Mouse (Mus musculus): ENCODE results near the gene Zfp276. TPM values are rescaled to one million over a fixed set of nuclear protein-coding genes. Genes with fewer than 3 reads are reported as not detected.

Gene Zfp276
- polyA plus RNA-seq, 1 experiment from 2014 or later = 5.5 TPM

DNA sequence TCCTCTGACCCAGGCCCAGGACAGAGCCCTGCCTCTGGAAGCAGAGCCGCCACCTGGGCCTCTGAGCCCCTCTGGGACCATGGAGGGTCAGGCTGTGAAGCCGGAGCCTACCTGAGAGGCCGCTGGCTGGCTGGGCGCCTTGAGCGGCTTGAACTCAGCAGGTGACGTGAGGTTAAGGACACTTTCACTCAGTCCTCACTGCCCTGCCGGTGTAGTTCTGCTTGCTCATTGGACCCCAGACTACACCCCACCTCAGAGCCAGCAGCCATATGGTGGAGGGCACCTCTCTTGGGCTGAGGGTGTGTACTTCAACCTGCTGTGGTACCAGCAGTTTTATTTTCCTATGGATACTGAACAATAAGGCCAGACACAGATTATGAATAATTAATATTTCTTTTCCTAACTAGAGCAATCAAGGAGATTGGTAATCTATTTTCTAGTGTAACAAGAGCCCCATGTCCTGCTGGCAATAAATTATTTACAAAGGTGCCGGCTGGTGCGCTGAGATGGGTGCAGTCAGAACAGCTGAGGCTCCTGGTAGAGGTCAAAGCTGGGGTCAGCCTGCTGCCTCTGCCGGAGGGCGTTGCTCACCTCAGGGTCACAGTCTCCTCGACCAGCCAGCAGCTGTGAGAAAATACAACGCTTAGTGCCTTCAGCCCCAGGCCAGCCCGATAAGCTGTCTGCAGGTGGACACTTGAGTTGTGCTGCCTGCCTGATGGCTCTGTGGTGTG is 14.1 kb downstream of the Zfp276 start:
- Histone ChIP-seq H3K36me3 (replicated peaks; ENCODE audit: insufficient read depth, low read length) (peaks cover 57% of the 10 kb centered on the region), H3K9me3 (ENCODE audit: low read length) (no peaks in the 10 kb centered on the region), H3K4me2 (ENCODE audit: low read depth, low read length) (no peak overlapping the region), H3K27me3 (ENCODE audit: insufficient read depth, low read length) (no peaks in the 10 kb centered on the region), H3K4me3 (ENCODE audit: low read depth, low read length) (no peak overlapping the region), H3K4me1 (ENCODE audit: insufficient read depth) (peaks cover 3% of the 10 kb centered on the region; the same call in 1 of the 2 replicates), H3K27ac (ENCODE audit: low read depth) (no peak overlapping the region), H3K9ac (replicated peaks) (no peak overlapping the region)
- WGBS (ENCODE audit: insufficient replicate concordance) = 77% methylated on average over 14 of the region's 14 CpGs
- peak; percentile 30; the same call in 1 of the 2 replicates for ATAC-seq
- TF ChIP-seq EP300 (IDR thresholded peaks at IDR 0.05; ENCODE audit: low read depth) (no peak), CTCF (IDR thresholded peaks at IDR 0.05; ENCODE audit: low read depth) (no peak)
- DNase-seq = no peak

DNA sequence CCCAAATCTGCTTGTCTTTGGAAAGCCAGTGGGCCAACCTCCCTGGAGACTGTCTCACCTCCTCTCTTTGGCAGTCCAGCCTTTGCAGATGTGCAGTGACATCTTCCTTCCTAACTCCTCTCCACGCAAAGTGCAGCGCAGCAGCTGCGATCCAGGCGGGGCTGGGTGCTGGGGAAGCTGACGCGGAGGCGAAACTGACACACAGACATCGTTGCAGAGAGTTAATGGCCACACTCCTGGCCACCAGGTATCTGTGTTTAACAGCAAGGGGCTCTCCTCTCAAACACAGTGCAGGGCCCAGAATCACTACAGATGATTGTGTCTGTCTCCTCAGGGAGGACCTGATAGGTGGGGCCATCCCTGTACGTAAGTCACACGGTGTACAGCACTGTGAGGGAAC is 17.2 kb downstream of the Zfp276 start:
- 85% methylated on average over 10 of the region's 10 CpGs for WGBS (ENCODE audit: insufficient replicate concordance)

DNA sequence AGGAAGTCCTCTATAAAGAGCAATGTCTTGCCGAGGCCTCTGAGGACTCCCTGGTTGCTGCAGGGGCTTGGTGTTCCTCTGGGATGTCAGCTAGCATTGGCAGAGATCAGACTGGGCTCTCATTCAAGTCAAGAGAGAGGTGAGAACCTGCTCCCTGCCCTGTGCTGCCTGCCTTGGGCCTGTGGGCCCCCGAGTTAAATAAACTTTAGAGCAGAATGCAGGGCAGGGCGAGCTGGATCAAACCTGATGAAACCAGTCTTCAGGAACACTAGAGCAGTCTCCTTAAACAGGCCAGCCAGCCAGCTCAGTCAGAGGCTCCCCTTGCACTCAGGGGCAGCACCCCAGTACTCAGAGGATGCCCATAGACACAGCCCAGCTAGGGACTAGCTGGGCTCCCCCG is 17.9 kb downstream of the Zfp276 start:
- no peak overlapping the region for H3K4me2 ChIP-seq (ENCODE audit: low read depth, low read length)
- peaks cover 35% of the 10 kb centered on the region for H3K36me3 ChIP-seq (replicated peaks; ENCODE audit: insufficient read depth, low read length)
- DNase-seq (no peak), ATAC-seq (no peak)
- no peaks in the 10 kb centered on the region for H3K27me3 ChIP-seq (ENCODE audit: insufficient read depth, low read length)
- WGBS (ENCODE audit: insufficient replicate concordance) = 78% methylated on average over 4 of the region's 4 CpGs
- H3K27ac ChIP-seq (ENCODE audit: low read depth) = no peak overlapping the region
- H3K9ac ChIP-seq (replicated peaks) = no peak overlapping the region
- TF ChIP-seq EP300 (IDR thresholded peaks at IDR 0.05; ENCODE audit: low read depth) = no peak
- no peak for TF ChIP-seq CTCF (IDR thresholded peaks at IDR 0.05; ENCODE audit: low read depth)
- H3K4me3 ChIP-seq (ENCODE audit: low read depth, low read length) = no peak overlapping the region
- H3K9me3 ChIP-seq (ENCODE audit: low read length) = no peaks in the 10 kb centered on the region
- H3K4me1 ChIP-seq (ENCODE audit: insufficient read depth) = peaks cover 3% of the 10 kb centered on the region; the same call in 1 of the 2 replicates

More for the DNA sequence above, 17.2 kb downstream of the Zfp276 start:
- DNase-seq = no peak
- Histone ChIP-seq H3K36me3 (replicated peaks; ENCODE audit: insufficient read depth, low read length) (peaks cover 43% of the 10 kb centered on the region), H3K4me1 (ENCODE audit: insufficient read depth) (peaks cover 3% of the 10 kb centered on the region; the same call in 1 of the 2 replicates), H3K4me2 (ENCODE audit: low read depth, low read length) (no peak overlapping the region), H3K9me3 (ENCODE audit: low read length) (no peaks in the 10 kb centered on the region), H3K9ac (replicated peaks) (no peak overlapping the region), H3K4me3 (ENCODE audit: low read depth, low read length) (no peak overlapping the region), H3K27me3 (ENCODE audit: insufficient read depth, low read length) (no peaks in the 10 kb centered on the region), H3K27ac (ENCODE audit: low read depth) (no peak overlapping the region)
- TF ChIP-seq EP300 (IDR thresholded peaks at IDR 0.05; ENCODE audit: low read depth) = no peak
- no peak for TF ChIP-seq CTCF (IDR thresholded peaks at IDR 0.05; ENCODE audit: low read depth)
- ATAC-seq = no peak

DNA sequence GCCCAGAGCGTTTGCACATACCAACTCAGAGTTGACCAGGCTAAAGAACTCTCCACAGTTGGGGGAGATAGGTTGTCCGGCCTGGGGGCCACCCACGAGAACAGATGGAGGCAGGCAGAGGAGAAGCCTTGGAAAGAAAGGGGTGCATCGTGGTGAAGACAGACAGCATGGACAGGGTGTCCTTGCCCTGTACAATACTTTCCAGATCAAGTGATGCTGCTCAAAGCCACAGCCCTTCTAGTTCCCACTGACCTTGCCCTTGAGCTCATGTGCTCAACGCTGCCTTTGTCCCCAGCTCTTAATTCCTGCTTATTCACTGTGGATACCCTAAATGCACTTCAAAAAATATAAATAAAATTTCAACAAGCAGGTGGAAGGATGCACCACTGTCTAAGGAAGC is 20.5 kb downstream of the Zfp276 start:
- H3K4me1 ChIP-seq (ENCODE audit: insufficient read depth) = peaks cover 3% of the 10 kb centered on the region; the same call in 1 of the 2 replicates
- H3K27ac ChIP-seq (ENCODE audit: low read depth) = no peak overlapping the region
- WGBS (ENCODE audit: insufficient replicate concordance) = 82% methylated on average over 5 of the region's 5 CpGs
- DNase-seq (no peak), ATAC-seq (no peak)
- H3K4me2 ChIP-seq (ENCODE audit: low read depth, low read length) = no peak overlapping the region
- no peaks in the 10 kb centered on the region for H3K27me3 ChIP-seq (ENCODE audit: insufficient read depth, low read length)
- no peak overlapping the region for H3K4me3 ChIP-seq (ENCODE audit: low read depth, low read length)
- H3K9ac ChIP-seq (replicated peaks) = no peak overlapping the region
- TF ChIP-seq CTCF (IDR thresholded peaks at IDR 0.05; ENCODE audit: low read depth) = no peak
- no peak for TF ChIP-seq EP300 (IDR thresholded peaks at IDR 0.05; ENCODE audit: low read depth)
- H3K36me3 ChIP-seq (replicated peaks; ENCODE audit: insufficient read depth, low read length) = peaks cover 10% of the 10 kb centered on the region
- H3K9me3 ChIP-seq (ENCODE audit: low read length) = no peaks in the 10 kb centered on the region

DNA sequence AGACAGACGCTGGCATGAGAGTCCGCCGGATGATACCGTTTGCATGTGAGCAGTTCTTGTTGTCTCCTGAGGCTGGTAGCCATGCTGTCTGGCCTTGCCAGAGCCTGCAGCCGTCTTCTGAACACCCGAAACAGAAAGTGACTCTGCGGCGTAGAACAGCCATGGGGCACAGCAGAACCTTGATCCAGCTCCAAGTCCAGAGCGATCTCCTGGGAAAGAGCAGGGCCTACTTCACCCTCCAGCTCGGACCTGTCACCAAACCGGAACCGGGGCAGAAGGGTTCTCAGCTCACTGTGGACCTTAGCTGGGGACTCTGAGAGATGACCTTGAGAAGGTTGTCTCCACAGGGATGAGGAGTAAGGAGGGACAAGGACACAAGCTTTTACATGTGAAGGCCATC is 21.1 kb downstream of the Zfp276 start:
- Histone ChIP-seq H3K9ac (replicated peaks) (no peak overlapping the region), H3K27ac (ENCODE audit: low read depth) (no peak overlapping the region), H3K4me3 (ENCODE audit: low read depth, low read length) (no peak overlapping the region), H3K36me3 (replicated peaks; ENCODE audit: insufficient read depth, low read length) (peaks cover 3% of the 10 kb centered on the region), H3K4me2 (ENCODE audit: low read depth, low read length) (no peak overlapping the region), H3K4me1 (ENCODE audit: insufficient read depth) (peaks cover 3% of the 10 kb centered on the region; the same call in 1 of the 2 replicates), H3K9me3 (ENCODE audit: low read length) (no peaks in the 10 kb centered on the region), H3K27me3 (ENCODE audit: insufficient read depth, low read length) (no peaks in the 10 kb centered on the region)
- TF ChIP-seq CTCF (IDR thresholded peaks at IDR 0.05; ENCODE audit: low read depth) (no peak), EP300 (IDR thresholded peaks at IDR 0.05; ENCODE audit: low read depth) (no peak)
- WGBS (ENCODE audit: insufficient replicate concordance) = 91% methylated on average over 12 of the region's 12 CpGs
- ATAC-seq (no peak), DNase-seq (no peak)

DNA sequence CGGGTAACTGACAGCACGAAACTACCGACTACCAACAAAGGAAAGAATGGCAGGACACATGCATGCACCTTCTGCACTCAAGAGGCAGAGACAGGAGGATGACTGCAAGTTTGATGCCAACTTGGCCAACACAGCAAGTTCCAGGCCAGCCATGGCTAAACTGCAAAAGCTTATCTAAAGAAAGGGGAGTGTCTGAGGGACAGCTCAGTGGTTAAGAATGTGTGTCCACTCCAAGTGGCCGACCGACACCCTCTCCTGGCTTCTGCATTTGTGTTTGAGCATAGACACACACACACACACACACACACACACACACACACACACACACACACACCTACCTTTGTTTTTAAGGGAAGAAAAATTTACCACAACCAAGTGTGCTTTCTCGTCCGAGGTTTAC is 24.4 kb downstream of the Zfp276 start:
- Histone ChIP-seq H3K9ac (replicated peaks) (no peak overlapping the region), H3K9me3 (ENCODE audit: low read length) (no peaks in the 10 kb centered on the region), H3K27ac (ENCODE audit: low read depth) (peak overlapping the region; percentile 39; the same call in 1 of the 2 replicates), H3K27me3 (ENCODE audit: insufficient read depth, low read length) (no peaks in the 10 kb centered on the region), H3K4me2 (ENCODE audit: low read depth, low read length) (no peak overlapping the region), H3K4me1 (ENCODE audit: insufficient read depth) (no peaks in the 10 kb centered on the region), H3K4me3 (ENCODE audit: low read depth, low read length) (no peak overlapping the region), H3K36me3 (replicated peaks; ENCODE audit: insufficient read depth, low read length) (peaks cover 3% of the 10 kb centered on the region; the same call in 1 of the 2 replicates)
- 76% methylated on average over 7 of the region's 7 CpGs for WGBS (ENCODE audit: insufficient replicate concordance)
- ATAC-seq = no peak
- no peak for DNase-seq
- no peak for TF ChIP-seq CTCF (IDR thresholded peaks at IDR 0.05; ENCODE audit: low read depth)
- TF ChIP-seq EP300 (IDR thresholded peaks at IDR 0.05; ENCODE audit: low read depth) = no peak

Measured in liver, postnatal 0 days (tissue).